Mouse (Mus musculus) urinary bladder, postnatal 14 days (tissue): ENCODE data around the gene Arl11.

ENCODE experiments used
- DNase-seq: peaks from one replicate; pipeline ENCODE4 v3.0.0; 2021; ENCODE audit warnings: low spot score

Arl11 gene

DNA sequence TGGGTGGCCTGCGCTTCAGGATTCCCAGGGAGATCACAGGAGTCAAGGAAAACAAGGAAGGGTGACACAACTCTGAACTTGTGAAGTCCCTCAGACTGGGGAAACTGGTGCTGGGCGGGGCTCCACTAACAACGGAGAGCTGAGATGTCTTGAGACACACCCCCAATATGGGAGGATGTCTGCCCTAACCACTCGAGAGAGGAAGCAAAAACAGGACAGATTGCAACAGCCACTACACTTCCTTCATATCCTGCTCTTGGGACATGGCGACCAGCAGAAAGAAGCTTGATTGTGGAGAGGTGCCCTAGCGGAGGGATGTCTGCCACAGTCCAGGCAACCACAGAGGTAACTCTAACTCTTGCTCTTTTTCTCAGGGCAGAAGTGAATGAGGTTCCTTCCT is at the start of gene Arl11:
Arl11 (plus strand) TSS at position 161 of the 400 bp plus-strand sequence.
- DNase-seq, result no peak

- DNase-seq, result no peak
Observed at GRCm38 (mm10) chr14:61267908-61268475, 41.6 kb upstream of the Arl11 start.

GRCm38 (mm10) chr14:61274414-61275198 is 34.9 kb upstream of the Arl11 start:
- DNase-seq, result no peak

DNA sequence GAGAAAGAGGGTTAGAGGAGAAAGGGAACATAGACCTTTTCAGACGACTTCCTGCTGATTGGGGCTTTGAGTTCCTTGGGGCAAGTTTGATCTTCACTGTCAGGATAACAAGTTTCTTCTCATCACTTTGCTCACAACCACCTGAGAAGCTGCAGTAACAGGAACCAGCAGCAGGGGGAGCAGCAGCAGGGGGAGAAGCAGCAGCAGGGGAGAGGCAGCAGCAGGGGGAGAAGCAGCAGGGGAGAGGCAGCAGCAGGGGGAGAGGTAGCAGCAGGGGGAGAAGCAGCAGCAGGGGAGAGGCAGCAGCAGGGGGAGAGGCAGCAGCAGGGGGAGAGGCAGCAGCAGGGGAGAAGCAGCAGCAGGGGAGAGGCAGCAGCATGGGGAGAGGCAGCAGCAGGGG is 32.3 kb upstream of the Arl11 start:
- peak; percentile 51 for DNase-seq

GRCm38 (mm10) chr14:61278676-61279300 is 30.8 kb upstream of the Arl11 start:
- no peak for DNase-seq

DNA sequence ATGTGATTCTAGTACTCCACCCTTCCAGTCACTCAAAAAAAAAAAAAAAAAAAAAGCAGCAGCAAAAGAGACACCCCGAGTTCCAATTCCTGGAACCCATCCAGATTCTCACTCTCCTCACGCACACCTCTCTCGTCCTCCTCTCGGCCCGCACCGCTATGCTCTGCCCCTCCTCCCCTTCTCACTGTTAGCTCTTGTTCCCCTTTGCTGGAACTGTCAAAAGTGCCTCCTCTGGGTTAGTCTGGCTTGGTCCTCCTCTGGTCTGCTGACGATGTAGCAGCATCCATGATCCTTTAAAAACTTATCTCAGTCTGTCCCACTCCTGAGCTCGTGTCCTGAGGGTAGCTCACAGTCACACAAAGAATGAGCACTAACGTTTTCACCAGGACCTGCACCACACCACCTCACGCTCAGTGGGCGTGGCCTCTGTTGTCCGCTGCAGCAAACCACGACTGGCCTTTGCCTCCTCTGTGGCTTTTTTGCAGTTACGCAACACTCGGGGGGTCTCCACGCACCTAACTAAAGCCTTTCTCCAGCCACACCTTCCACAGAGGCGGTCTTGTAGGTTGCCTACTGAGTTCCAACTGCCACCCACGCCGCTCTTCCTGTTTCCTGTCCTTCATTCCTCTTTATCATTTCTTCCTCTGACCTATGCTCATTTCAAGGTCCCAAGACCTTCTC is 20.8 kb upstream of the Arl11 start:
- DNase-seq, result no peak

GRCm38 (mm10) chr14:61290664-61291063 is 18.9 kb upstream of the Arl11 start:
- no peak for DNase-seq

GRCm38 (mm10) chr14:61293884-61294737 is 15.4 kb upstream of the Arl11 start:
- peak; percentile 68 for DNase-seq

DNA sequence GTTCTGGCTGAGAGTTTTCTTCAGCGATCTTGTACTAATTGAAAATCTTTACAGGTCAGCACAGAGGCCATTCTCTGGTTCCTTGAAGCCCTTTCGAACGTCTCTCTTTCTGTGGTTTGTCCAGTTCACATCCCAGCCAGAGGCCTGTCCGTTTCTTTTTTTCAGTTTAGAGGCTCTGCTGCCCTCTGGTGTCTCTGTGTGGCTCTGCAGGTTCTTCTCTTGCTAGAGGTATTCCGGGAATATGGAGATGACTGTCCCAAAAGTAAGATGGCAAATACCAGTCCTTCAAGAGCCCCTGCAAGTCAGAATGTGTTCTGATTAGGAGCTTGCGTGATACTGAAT is 14.8 kb upstream of the Arl11 start:
- peak; percentile 60 for DNase-seq

- DNase-seq, result no peak
Observed at GRCm38 (mm10) chr14:61299810-61300209, 9.7 kb upstream of the Arl11 start.

GRCm38 (mm10) chr14:61301323-61301722 is 8.2 kb upstream of the Arl11 start:
- DNase-seq, result no peak

- no peak for DNase-seq
Observed at GRCm38 (mm10) chr14:61302428-61302827, 7.1 kb upstream of the Arl11 start.

DNA sequence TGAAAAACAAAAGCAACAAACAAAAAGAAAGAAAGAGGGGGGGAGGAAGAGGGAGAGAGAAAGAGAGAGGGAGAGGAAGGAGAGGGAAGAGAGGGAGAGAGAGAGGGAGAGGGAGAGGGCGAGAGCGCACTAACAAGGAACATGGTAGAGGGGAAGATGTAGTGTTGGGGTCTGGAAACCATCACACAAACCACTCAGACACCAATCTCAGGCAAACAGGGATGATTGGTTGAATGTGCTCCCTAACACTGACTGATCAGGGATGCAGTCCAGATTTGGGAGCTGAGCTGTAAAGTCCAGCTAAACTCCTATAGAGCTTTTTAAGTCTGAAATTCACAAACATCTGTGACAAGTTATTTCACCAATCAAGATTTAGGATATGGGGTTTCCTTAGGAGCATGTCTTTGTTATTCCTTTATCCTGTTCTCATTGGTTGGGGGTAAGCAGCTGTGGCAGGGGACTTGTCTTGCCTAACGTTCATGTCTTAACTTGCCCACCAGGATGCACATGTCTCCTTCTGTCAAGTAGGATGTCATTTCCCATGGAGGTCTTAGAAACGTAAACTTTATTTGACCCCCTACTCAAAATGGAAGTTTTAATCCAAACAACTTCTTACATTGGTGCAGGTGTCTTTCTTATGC is 5.5 kb upstream of the Arl11 start:
- DNase-seq, result no peak

DNA sequence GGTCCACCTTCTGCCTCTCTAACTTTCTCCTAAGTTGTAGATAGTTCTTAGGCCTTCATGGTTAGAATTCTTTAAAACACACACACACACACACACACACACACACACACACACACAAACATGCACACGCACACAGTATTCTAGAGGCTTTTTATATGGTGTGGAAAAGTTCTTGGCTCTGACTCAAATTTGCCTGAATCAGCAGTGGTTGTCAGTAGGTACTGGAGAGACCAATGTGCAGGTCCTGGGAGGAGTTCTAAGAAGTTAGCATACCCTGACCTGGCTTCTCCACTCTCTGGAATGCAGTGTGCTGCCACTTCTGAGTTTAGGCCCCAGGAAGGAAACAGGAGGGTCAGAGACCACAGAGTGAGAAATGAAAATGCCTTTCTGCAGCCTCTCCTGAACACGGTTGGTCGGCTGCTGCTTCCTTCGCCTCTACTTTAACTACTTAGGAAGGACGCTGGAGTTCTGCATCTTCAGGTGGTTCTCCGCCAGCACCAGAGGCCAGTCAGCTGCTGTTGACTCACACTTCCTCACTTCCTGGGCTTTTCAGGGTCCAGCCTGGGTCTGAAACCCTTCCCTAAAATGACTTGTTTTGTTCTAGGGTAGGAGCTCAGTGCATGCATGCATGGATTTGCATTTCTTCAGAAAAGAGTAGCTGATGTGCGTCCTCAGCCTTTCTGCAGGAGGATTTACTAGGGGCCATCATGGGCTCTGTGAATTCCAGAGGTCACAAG is 651 bp downstream of the Arl11 start:
- no peak for DNase-seq

DNA sequence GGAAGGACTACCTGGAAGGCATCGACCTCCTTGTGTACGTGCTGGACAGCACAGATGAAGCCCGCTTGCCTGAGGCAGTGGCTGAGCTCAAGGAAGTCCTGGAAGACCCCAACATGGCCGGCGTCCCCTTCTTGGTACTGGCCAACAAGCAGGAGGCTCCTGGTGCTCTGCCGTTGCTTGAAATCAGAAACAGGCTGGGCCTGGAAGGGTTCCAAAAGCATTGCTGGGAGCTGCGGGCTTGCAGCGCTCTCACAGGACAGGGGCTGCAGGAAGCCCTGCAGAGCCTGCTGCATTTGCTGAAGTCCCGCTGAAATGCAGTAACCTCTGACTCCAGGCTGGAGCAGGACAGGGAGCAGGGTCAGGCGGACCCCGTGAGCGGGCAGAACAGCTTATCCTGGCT is 1.4 kb downstream of the Arl11 start:
- no peak for DNase-seq

DNA sequence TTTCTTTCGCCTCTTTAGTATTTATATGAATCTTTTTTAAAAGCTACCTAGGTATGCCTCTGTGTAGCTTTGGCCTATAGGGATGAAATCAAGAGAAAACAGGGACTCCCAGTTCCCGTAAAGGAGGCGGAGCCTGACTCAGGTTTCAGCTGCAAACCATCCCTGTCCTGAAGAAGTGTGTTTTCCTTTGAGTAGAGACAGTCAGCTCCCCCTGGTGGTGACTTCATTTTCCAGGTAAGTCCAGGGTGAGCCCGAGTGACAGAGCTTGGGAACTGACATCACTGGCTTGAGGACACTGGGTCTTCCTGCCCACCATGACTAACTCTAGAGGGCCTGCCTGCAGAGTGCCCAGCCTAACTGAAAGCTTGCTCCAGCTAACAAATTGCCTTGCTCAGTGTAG is 7.3 kb downstream of the Arl11 start:
- peak; percentile 75 for DNase-seq

DNA sequence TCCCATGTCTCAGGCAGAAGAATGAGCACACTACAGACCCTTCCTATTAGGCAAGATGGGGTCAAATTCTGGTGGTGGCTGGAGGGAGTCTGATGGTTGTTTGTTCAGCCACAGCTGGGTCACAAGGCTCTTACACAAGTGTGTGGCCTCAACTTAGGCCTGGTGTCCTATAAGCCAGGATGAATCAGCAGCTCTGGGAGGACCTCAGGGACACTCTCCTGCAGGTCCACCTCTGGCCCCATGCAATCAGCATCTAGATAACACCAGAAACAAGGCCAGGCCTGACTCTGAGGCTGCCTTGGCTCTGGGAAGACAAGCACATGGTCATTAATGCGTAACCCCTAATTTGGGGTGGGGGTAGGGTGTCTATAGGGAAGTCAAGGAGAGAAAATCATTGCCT is 11.2 kb downstream of the Arl11 start:
- peak; percentile 34 for DNase-seq

DNA sequence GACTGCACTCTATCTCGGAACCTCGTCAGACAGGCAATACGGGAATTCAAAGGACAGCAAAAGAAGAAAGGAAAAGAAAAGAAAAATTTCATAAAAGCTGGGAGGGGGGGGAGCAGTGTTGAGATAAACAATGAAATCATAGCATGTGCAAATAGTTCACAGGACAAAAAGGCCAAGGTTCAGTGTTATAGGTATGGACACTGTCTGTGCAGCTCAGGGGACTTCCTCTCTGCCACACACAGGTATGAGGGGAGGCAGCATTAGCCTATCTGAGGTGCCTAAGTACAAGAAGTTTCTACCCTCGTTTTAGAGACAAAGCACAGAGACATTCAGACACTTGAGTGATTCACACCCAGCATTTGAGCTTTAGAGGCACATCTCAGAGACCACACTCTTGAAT is 11.6 kb downstream of the Arl11 start:
- DNase-seq, result no peak

GRCm38 (mm10) chr14:61322740-61323139 is 13.2 kb downstream of the Arl11 start:
- no peak for DNase-seq

- peak; percentile 13 for DNase-seq
Observed at GRCm38 (mm10) chr14:61327007-61327406, 17.5 kb downstream of the Arl11 start.
